Mouse (Mus musculus): Measurements from ENCODE around the gene Abcc1. TPM values are rescaled to one million over a fixed set of nuclear protein-coding genes. Genes with fewer than 3 reads are reported as not detected.

Gene Abcc1
- polyA plus RNA-seq, 1 experiment: not detected

GRCm38 (mm10) chr16:14479641-14480040 is 118.3 kb downstream of the Abcc1 start:
- no peak for TF ChIP-seq POLR2A (IDR thresholded peaks at IDR 0.05; ENCODE audit: insufficient read depth, low read depth, low read length)
- no peak for TF ChIP-seq CTCF (IDR thresholded peaks at IDR 0.05; ENCODE audit: insufficient read depth, low read depth, low read length)
- Histone ChIP-seq H3K27ac (ENCODE audit: insufficient read depth, low read depth, low read length) (no peak overlapping the region), H3K4me1 (ENCODE audit: control insufficient read depth, insufficient read depth, low read length) (no peaks in the 10 kb centered on the region), H3K4me3 (ENCODE audit: insufficient read depth, low read depth, low read length) (no peak overlapping the region)
- 98% methylated on average over 2 of the region's 2 CpGs for WGBS

DNA sequence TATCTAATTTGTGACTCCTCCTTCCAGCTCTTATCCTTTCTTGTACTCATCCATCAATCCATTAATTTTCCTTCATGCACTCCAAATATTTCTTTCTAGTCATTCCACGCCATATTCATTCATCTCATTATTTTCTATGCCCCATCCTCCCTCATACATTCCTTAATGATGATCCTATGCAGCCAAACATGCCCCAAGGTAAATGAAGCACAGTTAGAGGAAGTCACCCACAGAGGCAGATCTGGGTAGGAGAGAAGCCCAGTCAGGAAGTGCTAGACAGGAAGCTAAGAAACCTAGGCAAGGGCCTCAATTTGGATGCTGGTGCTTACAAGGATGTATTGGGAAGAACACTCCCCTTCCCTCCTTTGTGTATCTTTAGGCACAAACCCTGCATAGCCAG is 121.9 kb downstream of the Abcc1 start:
- WGBS: 77% methylated on average over 1 of the region's 1 CpGs
- no peaks in the 10 kb centered on the region for H3K4me1 ChIP-seq (ENCODE audit: control insufficient read depth, insufficient read depth, low read length)
- no peak overlapping the region for H3K4me3 ChIP-seq (ENCODE audit: insufficient read depth, low read depth, low read length)
- H3K27ac ChIP-seq (ENCODE audit: insufficient read depth, low read depth, low read length): no peak overlapping the region
- TF ChIP-seq POLR2A (IDR thresholded peaks at IDR 0.05; ENCODE audit: insufficient read depth, low read depth, low read length) (no peak), CTCF (IDR thresholded peaks at IDR 0.05; ENCODE audit: insufficient read depth, low read depth, low read length) (no peak)

DNA sequence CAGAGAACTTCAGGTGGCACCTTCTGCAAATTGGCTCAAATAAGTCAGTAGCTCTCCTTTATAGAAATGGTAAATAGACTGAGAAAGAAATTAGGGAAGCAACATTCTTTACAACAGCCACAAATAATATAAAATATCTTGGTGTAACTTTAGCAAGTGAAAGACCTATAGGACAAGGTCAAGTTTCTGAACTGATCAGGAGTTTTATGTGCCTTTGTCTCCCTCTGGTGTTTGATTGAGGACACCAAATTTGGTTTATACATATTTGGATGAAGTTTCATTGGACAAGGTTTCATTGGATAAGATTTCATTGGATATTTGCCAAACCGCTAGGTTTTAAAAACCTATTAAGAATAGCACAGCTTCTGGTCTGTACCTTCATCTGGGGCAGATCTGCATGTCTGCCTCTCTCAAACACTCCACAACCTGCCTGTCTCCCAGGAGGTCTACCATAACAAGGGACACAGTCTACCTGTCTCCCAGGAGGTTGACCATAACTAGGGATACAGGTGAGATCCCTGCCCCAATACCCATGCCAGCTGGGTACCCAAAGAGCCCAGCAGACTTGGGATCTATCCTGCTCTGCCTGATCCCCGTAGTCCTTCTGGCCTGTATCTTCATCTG is 132.2 kb downstream of the Abcc1 start:
- Histone ChIP-seq H3K27ac (ENCODE audit: insufficient read depth, low read depth, low read length) (no peak overlapping the region), H3K4me1 (ENCODE audit: control insufficient read depth, insufficient read depth, low read length) (no peaks in the 10 kb centered on the region), H3K4me3 (ENCODE audit: insufficient read depth, low read depth, low read length) (no peak overlapping the region)
- TF ChIP-seq POLR2A (IDR thresholded peaks at IDR 0.05; ENCODE audit: insufficient read depth, low read depth, low read length) (no peak), CTCF (IDR thresholded peaks at IDR 0.05; ENCODE audit: insufficient read depth, low read depth, low read length) (no peak)
- 85% methylated on average over 2 of the region's 2 CpGs for WGBS

- no peak overlapping the region for H3K4me3 ChIP-seq (ENCODE audit: insufficient read depth, low read depth, low read length)
- no peak for TF ChIP-seq POLR2A (IDR thresholded peaks at IDR 0.05; ENCODE audit: insufficient read depth, low read depth, low read length)
- TF ChIP-seq CTCF (IDR thresholded peaks at IDR 0.05; ENCODE audit: insufficient read depth, low read depth, low read length): no peak
- WGBS: 67% methylated on average over 8 of the region's 8 CpGs
- H3K4me1 ChIP-seq (ENCODE audit: control insufficient read depth, insufficient read depth, low read length): no peaks in the 10 kb centered on the region
- H3K27ac ChIP-seq (ENCODE audit: insufficient read depth, low read depth, low read length): no peak overlapping the region
Observed at GRCm38 (mm10) chr16:14501649-14502360, 140.4 kb downstream of the Abcc1 start.

DNA sequence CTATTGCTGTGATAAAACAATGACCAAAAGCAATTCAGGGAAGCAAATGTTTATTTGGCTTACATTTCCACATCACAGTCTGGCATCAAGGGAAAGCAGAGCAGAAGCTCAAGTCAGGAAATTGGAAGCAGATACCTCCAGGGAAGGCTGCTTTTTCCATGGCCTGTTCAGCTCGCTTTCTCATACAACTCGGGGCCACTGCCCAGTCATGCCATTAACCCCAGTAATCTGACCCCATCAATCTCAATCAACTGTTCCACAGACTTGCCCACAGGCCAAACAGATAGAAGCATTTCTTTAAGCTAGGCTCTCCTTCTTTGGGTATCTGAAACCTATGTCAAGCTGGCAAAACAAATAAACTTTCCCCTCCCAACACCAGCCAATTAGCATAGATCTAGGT is 145.1 kb downstream of the Abcc1 start:
- 60% methylated on average over 2 of the region's 2 CpGs for WGBS
- TF ChIP-seq POLR2A (IDR thresholded peaks at IDR 0.05; ENCODE audit: insufficient read depth, low read depth, low read length): no peak
- H3K4me1 ChIP-seq (ENCODE audit: control insufficient read depth, insufficient read depth, low read length): no peaks in the 10 kb centered on the region
- no peak overlapping the region for H3K4me3 ChIP-seq (ENCODE audit: insufficient read depth, low read depth, low read length)
- no peak overlapping the region for H3K27ac ChIP-seq (ENCODE audit: insufficient read depth, low read depth, low read length)

Other genes starting within 250 kb of the Abcc1 start
- not detected in 2 replicates for gene Nde1, start 198.3 kb upstream of the Abcc1 start, polyA plus RNA-seq (2012; ENCODE audit: insufficient read depth, insufficient read length, low replicate concordance, missing spikeins)
- gene Marf1, start 198.2 kb upstream of the Abcc1 start, polyA plus RNA-seq (2012; ENCODE audit: insufficient read depth, insufficient read length, low replicate concordance, missing spikeins): 65.1 TPM in 1 of 2 replicates, not detected in the other
- not detected in 2 replicates for gene Myh11, start 70.2 kb upstream of the Abcc1 start, polyA plus RNA-seq (2012; ENCODE audit: insufficient read depth, insufficient read length, low replicate concordance, missing spikeins)
- not detected in 2 replicates for gene Fopnl, start 44.2 kb upstream of the Abcc1 start, polyA plus RNA-seq (2012; ENCODE audit: insufficient read depth, insufficient read length, low replicate concordance, missing spikeins)
- not detected in 2 replicates for gene A630010A05Rik, start 200.8 kb downstream of the Abcc1 start, polyA plus RNA-seq (2012; ENCODE audit: insufficient read depth, insufficient read length, low replicate concordance, missing spikeins)